ENCODE assay signal across 9 mouse cellular contexts in the genomic region with DNA sequence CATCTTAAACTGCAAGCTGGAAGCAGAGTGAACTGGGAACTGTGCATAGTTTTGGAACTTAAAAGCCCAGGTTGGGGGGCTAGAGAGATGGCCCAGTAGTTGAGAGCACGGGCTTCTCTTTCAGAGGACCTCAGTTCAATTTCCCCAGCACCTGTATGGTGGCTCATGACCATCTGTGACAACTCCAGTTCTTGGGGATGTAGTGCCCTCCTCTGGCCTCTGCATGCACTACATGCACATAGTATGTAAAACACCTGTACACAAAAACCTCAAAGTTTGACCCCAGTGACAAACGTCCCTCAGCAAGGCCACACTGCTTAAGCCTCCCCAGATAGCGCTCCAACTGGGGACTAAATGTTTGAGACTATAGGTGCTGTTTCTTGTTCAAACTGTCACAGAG. TPM values are rescaled to one million over a fixed set of nuclear protein-coding genes. Genes with fewer than 3 reads are reported as not detected.
DNase-seq lines count a peak whose midpoint lies in the region; ATAC-seq and TF ChIP-seq lines count a peak whose summit lies in the region.
"Had no signal": no experiment of that assay in that cellular context is flagged by ENCODE, and none has a peak within 500 bp of the region (broad histone marks: within the 10 kb centered on the region; RNA-seq: fewer than 3 reads in every experiment).

No protein-coding gene starts in this region.

- H3K9me3 ChIP-seq in forebrain, postnatal 0 days (ENCODE audit: low read length), result no peaks in the 10 kb centered on the region
- no peaks in the 10 kb centered on the region for H3K9me3 ChIP-seq in forebrain, embryonic 13.5 days (replicated peaks)
- H3K9me3 ChIP-seq: neural tube, embryonic 13.5 days had no signal

- no peak overlapping the region for H3K9ac ChIP-seq in forebrain, postnatal 0 days
- H3K9ac ChIP-seq in forebrain, embryonic 13.5 days, result no peak overlapping the region
- H3K9ac ChIP-seq: neural tube, embryonic 13.5 days had no signal

- no peaks in the 10 kb centered on the region for H3K27me3 ChIP-seq in forebrain, postnatal 0 days (ENCODE audit: insufficient read depth, low read length)
- no peaks in the 10 kb centered on the region for H3K27me3 ChIP-seq in forebrain, embryonic 13.5 days
- H3K27me3 ChIP-seq in splenic B cell, adult 2 months (ENCODE audit: control insufficient read depth, insufficient read depth, low read length, poor library complexity, severe bottlenecking), result no peaks in the 10 kb centered on the region
- H3K27me3 ChIP-seq: neural tube, embryonic 13.5 days had no signal

- TF ChIP-seq CTCF in forebrain, postnatal 0 days (IDR thresholded peaks at IDR 0.05; ENCODE audit: low read depth), result peak; percentile 66

- ATAC-seq in forebrain, postnatal 0 days, result no peak
- ATAC-seq in forebrain, embryonic 13.5 days, result no peak
- peak; percentile 51 for ATAC-seq in erythroblast, adult 5-6 weeks (replicated peaks; ENCODE audit: low FRiP score, poor library complexity, severe bottlenecking)
- no peak for ATAC-seq in frontal cortex, adult (ENCODE audit: low TSS enrichment)

- peak; percentile 43 for DNase-seq in forebrain, postnatal 0 days
- DNase-seq in right cerebral cortex, postnatal 14 days, result peak; percentile 41
- no peak for DNase-seq in right cerebral cortex, adult 18-20 months
- DNase-seq in splenic B cell, adult 2 months (ENCODE audit: low read depth, low spot score), result peak; percentile 43
- no peak for DNase-seq in left cerebral cortex, adult 9 months (ENCODE audit: low spot score in 2 of 2)

- no peak overlapping the region for H3K4me3 ChIP-seq in forebrain, postnatal 0 days (ENCODE audit: low read depth, low read length)
- H3K4me3 ChIP-seq in forebrain, embryonic 13.5 days, result no peak overlapping the region
- H3K4me3 ChIP-seq: neural tube, embryonic 13.5 days had no signal

- H3K36me3 ChIP-seq in forebrain, postnatal 0 days (ENCODE audit: insufficient read depth), result peaks cover 22% of the 10 kb centered on the region
- H3K36me3 ChIP-seq in forebrain, embryonic 13.5 days (ENCODE audit: poor library complexity, severe bottlenecking), result peaks cover 22% of the 10 kb centered on the region
- no peaks in the 10 kb centered on the region for H3K36me3 ChIP-seq in splenic B cell, adult 2 months (ENCODE audit: control insufficient read depth, insufficient read depth, low read length, poor library complexity, severe bottlenecking)

- WGBS in forebrain, postnatal 0 days, result 45% methylated on average over 3 of the region's 3 CpGs
- 50% methylated on average over 3 of the region's 3 CpGs for WGBS in forebrain, embryonic 13.5 days

- H3K27ac ChIP-seq in forebrain, postnatal 0 days (ENCODE audit: low read depth, low read length), result no peak overlapping the region
- H3K27ac ChIP-seq in forebrain, embryonic 13.5 days, result no peak overlapping the region
- H3K27ac ChIP-seq: neural tube, embryonic 13.5 days had no signal

- no peak overlapping the region for H3K4me2 ChIP-seq in forebrain, postnatal 0 days (ENCODE audit: low read depth)
- H3K4me2 ChIP-seq in forebrain, embryonic 13.5 days, result no peak overlapping the region
- H3K4me2 ChIP-seq: neural tube, embryonic 13.5 days had no signal

- H3K4me1 ChIP-seq in forebrain, postnatal 0 days (ENCODE audit: insufficient read depth), result no peaks in the 10 kb centered on the region
- H3K4me1 ChIP-seq in forebrain, embryonic 13.5 days, result no peaks in the 10 kb centered on the region
- H3K4me1 ChIP-seq: neural tube, embryonic 13.5 days had no signal

RNA-seq across cellular contexts. Expression of gene Adra1d, which starts 35.0 kb away (rescaled TPM):
- total RNA-seq in forebrain, postnatal 0 days (2014; rRNA removed), result 0.10 and 0.38 TPM in 2 replicates
- 0.26 and 0.67 TPM in 2 replicates for polyA plus RNA-seq in forebrain, postnatal 0 days (2015; fragmentation: Nextera tagmentation; extraction: Ambion mirVana)
- polyA plus RNA-seq in forebrain, embryonic 13.5 days (2015; fragmentation: Nextera tagmentation; extraction: Ambion mirVana), result not detected in 2 replicates
- not detected in 2 replicates for total RNA-seq in erythroblast, adult 5-6 weeks (2015; ENCODE audit: low replicate concordance)
- total RNA-seq in erythroblast, adult 5-6 weeks (2017; ENCODE audit: low replicate concordance), result not detected in 2 replicates

RNA-seq across cellular contexts. Expression of gene Smox, which starts 35.8 kb away (rescaled TPM):
- total RNA-seq in forebrain, postnatal 0 days (2014; rRNA removed), result 61.0 and 67.9 TPM in 2 replicates
- 47.2 and 55.4 TPM in 2 replicates for polyA plus RNA-seq in forebrain, postnatal 0 days (2015; fragmentation: Nextera tagmentation; extraction: Ambion mirVana)
- 51.3 and 52.5 TPM in 2 replicates for polyA plus RNA-seq in forebrain, embryonic 13.5 days (2015; fragmentation: Nextera tagmentation; extraction: Ambion mirVana)
- 250 and 267 TPM in 2 replicates for total RNA-seq in erythroblast, adult 5-6 weeks (2015; ENCODE audit: low replicate concordance)
- total RNA-seq in erythroblast, adult 5-6 weeks (2017; ENCODE audit: low replicate concordance), result 332 and 572 TPM in 2 replicates

Comparison
In these comparisons a context has a peak if more than half of its experiments do, and no peak if none do; other contexts are left out.
1. DNase-seq: peak in forebrain, postnatal 0 days (single experiment), right cerebral cortex, postnatal 14 days (single experiment) and splenic B cell, adult 2 months (single experiment); none in right cerebral cortex, adult 18-20 months (single experiment) and left cerebral cortex, adult 9 months (0 of 2).